Mouse (Mus musculus) MEL (cell line): Measurements from ENCODE around the gene Dgkb. TPM values are rescaled to one million over a fixed set of nuclear protein-coding genes. Genes with fewer than 3 reads are reported as not detected.

Source experiments
- DNase-seq: peaks from one replicate; pipeline ENCODE4 v3.0.0; 2011; ENCODE audit warnings: low read depth, low spot score
- H3K27ac ChIP-seq: 2 replicates; pipeline ENCODE4 v1.5.1; 2012; ENCODE audit warnings: low read depth, mild to moderate bottlenecking, control low read depth, low read length, moderate library complexity; ENCODE audit not compliant: control insufficient read depth
- H3K27me3 ChIP-seq, 2 experiments: fragments of 150-350 bp in 1 of 2; sonication (generic) in 1 of 2; 2 replicates each; pipeline ENCODE4 v1.6.1; 2012; ENCODE audit warnings: low read length in 2 of 2, mild to moderate bottlenecking in 2 of 2, improper control_type of control experiment in 1 of 2, moderate library complexity in 1 of 2; ENCODE audit not compliant: insufficient read depth in 2 of 2, control insufficient read depth in 1 of 2
- H3K36me3 ChIP-seq, 2 experiments: 2 replicates each; pipeline ENCODE4 v1.6.1; 2012 to 2014; ENCODE audit warnings: low read length in 2 of 2, improper control_type of control experiment in 1 of 2, inconsistent platforms in 1 of 2, mild to moderate bottlenecking in 1 of 2; ENCODE audit not compliant: insufficient read depth in 2 of 2, control insufficient read depth in 1 of 2
- H3K4me1 ChIP-seq, 2 experiments: fragments of 150-350 bp in 1 of 2; sonication (generic) in 1 of 2; 2 replicates each; pipeline ENCODE4 v1.6.1; 2012; ENCODE audit warnings: low read length in 2 of 2, improper control_type of control experiment in 1 of 2, mild to moderate bottlenecking in 1 of 2; ENCODE audit not compliant: insufficient read depth in 2 of 2, control insufficient read depth in 1 of 2
- H3K4me3 ChIP-seq, 2 experiments: fragments of 150-350 bp in 1 of 2; sonication (generic) in 1 of 2; 2 replicates each; pipeline ENCODE4 v1.5.1; 2012; ENCODE audit warnings: low read depth in 2 of 2, low read length in 2 of 2, mild to moderate bottlenecking in 2 of 2, moderate library complexity in 2 of 2, control low read depth in 1 of 2, improper control_type of control experiment in 1 of 2; ENCODE audit not compliant: control insufficient read depth in 1 of 2, insufficient read depth in 1 of 2
- H3K79me2 ChIP-seq: 2 replicates; pipeline ENCODE4 v1.6.1; 2012; ENCODE audit warnings: mild to moderate bottlenecking, low read length, moderate library complexity; ENCODE audit not compliant: control insufficient read depth, poor library complexity, insufficient read depth
- H3K9ac ChIP-seq: 2 replicates; pipeline ENCODE4 v1.6.1; 2012; ENCODE audit warnings: low read depth, mild to moderate bottlenecking, control low read depth, low read length, moderate library complexity; ENCODE audit not compliant: control insufficient read depth, poor library complexity, severe bottlenecking
- H3K9me3 ChIP-seq: fragments of 150-350 bp; sonication (generic); replicated peaks from 2 replicates; pipeline ENCODE4 v1.6.1; 2012; ENCODE audit warnings: mild to moderate bottlenecking, low read length, improper control_type of control experiment, moderate library complexity; ENCODE audit not compliant: insufficient read depth
- BHLHE40 ChIP-seq: IDR thresholded peaks from 2 replicates; pipeline ENCODE4 v1.6.1; 2012; ENCODE audit warnings: low read depth, mild to moderate bottlenecking, inconsistent platforms, low read length, improper control_type of control experiment, borderline replicate concordance
- CHD1 ChIP-seq: IDR thresholded peaks from 2 replicates; pipeline ENCODE4 v1.6.1; 2012; ENCODE audit warnings: low read depth, mild to moderate bottlenecking, inconsistent platforms, low read length, improper control_type of control experiment
- CTCF ChIP-seq, 3 experiments: IDR thresholded peaks in 2 of 3; conservative IDR thresholded peaks in 1 of 3; 2 replicates each; pipeline ENCODE4 v1.5.1; 2011 to 2012; ENCODE audit warnings: low read length in 3 of 3, low read depth in 2 of 3, mild to moderate bottlenecking in 2 of 3, improper control_type of control experiment in 1 of 3, inconsistent platforms in 1 of 3, mixed read lengths in 1 of 3, moderate library complexity in 1 of 3; ENCODE audit not compliant: control insufficient read depth in 1 of 3, insufficient read depth in 1 of 3, poor library complexity in 1 of 3, severe bottlenecking in 1 of 3
- E2F4 ChIP-seq: IDR thresholded peaks from 2 replicates; pipeline ENCODE4 v1.6.1; 2011; ENCODE audit warnings: low read depth, low read length, improper control_type of control experiment, borderline replicate concordance
- ELF1 ChIP-seq: IDR thresholded peaks from 2 replicates; pipeline ENCODE4 v1.6.1; 2014; ENCODE audit warnings: low read depth, mild to moderate bottlenecking, inconsistent platforms, low read length, improper control_type of control experiment, moderate library complexity
- EP300 ChIP-seq, 2 experiments: IDR thresholded peaks; 2 replicates each; pipeline ENCODE4 v1.6.1; 2011; ENCODE audit warnings: improper control_type of control experiment in 2 of 2, low read length in 2 of 2, low read depth in 1 of 2, mild to moderate bottlenecking in 1 of 2
- ETS1 ChIP-seq: IDR thresholded peaks from 2 replicates; pipeline ENCODE4 v1.6.1; 2012; ENCODE audit warnings: low read depth, mild to moderate bottlenecking, inconsistent platforms, low read length, improper control_type of control experiment, moderate library complexity
- GATA1 ChIP-seq: IDR thresholded peaks from 2 replicates; pipeline ENCODE4 v1.6.1; 2011; ENCODE audit warnings: low read depth, low read length, improper control_type of control experiment
- HCFC1 ChIP-seq: IDR thresholded peaks from 2 replicates; pipeline ENCODE4 v1.6.1; 2012; ENCODE audit warnings: low read depth, mild to moderate bottlenecking, inconsistent platforms, low read length, improper control_type of control experiment, moderate library complexity
- JUND ChIP-seq: IDR thresholded peaks from 2 replicates; pipeline ENCODE4 v1.6.1; 2011; ENCODE audit warnings: low read depth, mild to moderate bottlenecking, improper control_type of control experiment, low read length
- KAT2A ChIP-seq: conservative IDR thresholded peaks from 2 replicates; pipeline ENCODE4 v1.6.1; 2012; ENCODE audit warnings: low read depth, low read length, improper control_type of control experiment, inconsistent platforms
- MYC ChIP-seq: IDR thresholded peaks from 2 replicates; pipeline ENCODE4 v1.6.1; 2011; ENCODE audit warnings: low read depth, mild to moderate bottlenecking, low read length, improper control_type of control experiment, moderate library complexity
- POLR2A ChIP-seq, 2 experiments: IDR thresholded peaks; 2 replicates each; pipeline ENCODE4 v1.6.1; 2011 to 2012; ENCODE audit warnings: low read length in 2 of 2, mild to moderate bottlenecking in 2 of 2, control low read depth in 1 of 2, improper control_type of control experiment in 1 of 2, low read depth in 1 of 2, moderate library complexity in 1 of 2; ENCODE audit not compliant: control insufficient read depth in 1 of 2, insufficient read depth in 1 of 2, poor library complexity in 1 of 2
- POLR2AphosphoS2 ChIP-seq: IDR thresholded peaks from 2 replicates; pipeline ENCODE4 v1.6.1; 2011; ENCODE audit warnings: low read length, improper control_type of control experiment
- POLR2AphosphoS5 ChIP-seq: IDR thresholded peaks from 2 replicates; pipeline ENCODE4 v1.6.1; 2012; ENCODE audit warnings: low read depth, borderline replicate concordance, mild to moderate bottlenecking, inconsistent platforms, low read length, moderate library complexity, mixed read lengths
- RAD21 ChIP-seq: IDR thresholded peaks from 2 replicates; pipeline ENCODE4 v1.6.1; 2011; ENCODE audit warnings: mild to moderate bottlenecking, low read depth, low read length, improper control_type of control experiment
- SMC3 ChIP-seq: IDR thresholded peaks from 2 replicates; pipeline ENCODE4 v1.6.1; 2011; ENCODE audit warnings: low read depth, low read length, improper control_type of control experiment
- TBP ChIP-seq: IDR thresholded peaks from 2 replicates; pipeline ENCODE4 v1.8.0; 2011; ENCODE audit warnings: low read depth, low read length, improper control_type of control experiment
- USF1 ChIP-seq: IDR thresholded peaks from 2 replicates; pipeline ENCODE4 v1.6.1; 2014; ENCODE audit warnings: low read depth, mild to moderate bottlenecking, inconsistent platforms, low read length, improper control_type of control experiment, moderate library complexity
- ZC3H11A ChIP-seq: IDR thresholded peaks from 2 replicates; pipeline ENCODE4 v1.6.1; 2012; ENCODE audit warnings: low read depth, mild to moderate bottlenecking, inconsistent platforms, low read length, improper control_type of control experiment
- ZNF384 ChIP-seq: IDR thresholded peaks from 2 replicates; pipeline ENCODE4 v1.6.1; 2012; ENCODE audit warnings: low read depth, mild to moderate bottlenecking, inconsistent platforms, low read length, improper control_type of control experiment
- polyA plus RNA-seq, 2 experiments: library from polyadenylated mRNA; stranded (reverse) in 1 of 2; unstranded in 1 of 2; fragments of >175 nt in 1 of 2; fragments of >200 nt in 1 of 2; gene quantifications; 2 replicates each; pipeline versions ENCODE4 v1.2.1 to v1.2.4; 2012; ENCODE audit warnings: low replicate concordance in 2 of 2, low read depth in 1 of 2; ENCODE audit not compliant: insufficient read length in 2 of 2, insufficient read depth in 1 of 2, missing spikeins in 1 of 2
- total RNA-seq: library from RNA; depleted of rRNA; stranded (reverse); fragments of 300-350 nt; gene quantifications from 2 replicates; pipeline ENCODE4 v1.2.3, GENCODE M21; 2012

Dgkb gene
- total and polyA plus RNA-seq, 3 experiments, result not detected

GRCm38 (mm10) chr12:38500931-38501330 lies 683.4 kb downstream of the Dgkb start:
- no peak for TF ChIP-seq ZNF384
- no peak for TF ChIP-seq ETS1
- no peak for TF ChIP-seq E2F4
- TF ChIP-seq TBP, result no peak
- no peak for TF ChIP-seq RAD21
- TF ChIP-seq POLR2A (IDR thresholded peaks at IDR 0.05; ENCODE audit: control insufficient read depth in 1 of 2, insufficient read depth in 1 of 2, low read depth in 1 of 2, low read length in 2 of 2, poor library complexity in 1 of 2), result no peak
- TF ChIP-seq GATA1, result no peak
- TF ChIP-seq KAT2A, result no peak
- no peak for TF ChIP-seq POLR2AphosphoS5
- no peaks in the 10 kb centered on the region for H3K4me1 ChIP-seq
- H3K36me3 ChIP-seq, result no peaks in the 10 kb centered on the region
- H3K9ac ChIP-seq, result no peak overlapping the region
- no peak for DNase-seq
- H3K9me3 ChIP-seq, result no peaks in the 10 kb centered on the region
- no peak overlapping the region for H3K4me3 ChIP-seq
- no peak overlapping the region for H3K27ac ChIP-seq
- H3K79me2 ChIP-seq, result no peaks in the 10 kb centered on the region
- H3K27me3 ChIP-seq, result no peaks in the 10 kb centered on the region

GRCm38 (mm10) chr12:38508195-38508594 lies 690.7 kb downstream of the Dgkb start:
- H3K9me3 ChIP-seq, result no peaks in the 10 kb centered on the region
- H3K27me3 ChIP-seq, result no peaks in the 10 kb centered on the region
- no peak overlapping the region for H3K27ac ChIP-seq
- no peaks in the 10 kb centered on the region for H3K4me1 ChIP-seq
- no peak for TF ChIP-seq KAT2A
- no peak for TF ChIP-seq E2F4
- no peak for TF ChIP-seq JUND
- TF ChIP-seq, all 39 proteins: peak for 0
- no peak for DNase-seq
- H3K79me2 ChIP-seq, result no peaks in the 10 kb centered on the region
- no peak overlapping the region for H3K4me3 ChIP-seq
- no peak overlapping the region for H3K9ac ChIP-seq
- no peaks in the 10 kb centered on the region for H3K36me3 ChIP-seq

GRCm38 (mm10) chr12:38545431-38545830 lies 727.9 kb downstream of the Dgkb start:
- no peak overlapping the region for H3K27ac ChIP-seq
- H3K9me3 ChIP-seq, result no peaks in the 10 kb centered on the region
- no peaks in the 10 kb centered on the region for H3K79me2 ChIP-seq
- H3K36me3 ChIP-seq, result no peaks in the 10 kb centered on the region
- H3K9ac ChIP-seq, result no peak overlapping the region
- TF ChIP-seq HCFC1 (no peak), USF1 (no peak), POLR2A (IDR thresholded peaks at IDR 0.05; ENCODE audit: control insufficient read depth in 1 of 2, insufficient read depth in 1 of 2, low read depth in 1 of 2, low read length in 2 of 2, poor library complexity in 1 of 2) (no peak), SMC3 (no peak), ZC3H11A (no peak), MYC (no peak), E2F4 (no peak), EP300 (IDR thresholded peaks at IDR 0.05; ENCODE audit: low read depth in 1 of 2, low read length in 2 of 2) (no peak), ELF1 (no peak), TBP (no peak), POLR2AphosphoS5 (no peak), CHD1 (no peak), CTCF (IDR thresholded peaks at IDR 0.05 in 2 of 3, conservative IDR thresholded peaks at IDR 0.05 in 1 of 3; ENCODE audit: control insufficient read depth in 1 of 3, insufficient read depth in 1 of 3, low read depth in 2 of 3, low read length in 3 of 3, poor library complexity in 1 of 3, severe bottlenecking in 1 of 3) (no peak), BHLHE40 (no peak), KAT2A (no peak), POLR2AphosphoS2 (no peak), GATA1 (no peak)
- TF ChIP-seq, all 39 proteins: peak for 0
- DNase-seq, result no peak
- Histone ChIP-seq H3K27me3 (no peaks in the 10 kb centered on the region), H3K4me1 (no peaks in the 10 kb centered on the region), H3K4me3 (no peak overlapping the region)
